Mouse (Mus musculus) brain, adult 2 months (tissue): ENCODE measurements at regions not wholly inside any gene's neighbourhood (a gene's known extent, or its start where the extent isn't known, plus 50 kb on each side); places are given as distances from the start of the nearest gene placed in this dataset.

ENCODE experiments used
- DNase-seq: peaks from one replicate; pipeline ENCODE4 v3.0.0; 2011; ENCODE audit warnings: low read depth, low spot score

GRCm38 (mm10) chr15:51558215-51558614 lies 2326.5 kb upstream of the Gm7489 start:
- peak; percentile 52 for DNase-seq

- DNase-seq: peak; percentile 68
Measured at GRCm38 (mm10) chr15:51565543-51565942, 2319.2 kb upstream of the Gm7489 start.

- peak; percentile 49 for DNase-seq
Measured at GRCm38 (mm10) chr15:51570631-51571030, 2314.1 kb upstream of the Gm7489 start.

GRCm38 (mm10) chr15:51574538-51575105 lies 2310.1 kb upstream of the Gm7489 start:
- peak; percentile 34 for DNase-seq

- DNase-seq: no peak
Measured at GRCm38 (mm10) chr15:51583636-51584035, 2301.1 kb upstream of the Gm7489 start.

GRCm38 (mm10) chr15:51586146-51586545 lies 2298.6 kb upstream of the Gm7489 start:
- no peak for DNase-seq

- peak; percentile 27 for DNase-seq
Measured at GRCm38 (mm10) chr15:51591406-51592068, 2293.2 kb upstream of the Gm7489 start.

GRCm38 (mm10) chr15:51592069-51592435 lies 2292.7 kb upstream of the Gm7489 start:
- peak; percentile 8 for DNase-seq

- DNase-seq: peak; percentile 5
Measured at GRCm38 (mm10) chr15:51592511-51593498, 2291.9 kb upstream of the Gm7489 start.

- DNase-seq: no peak
Measured at GRCm38 (mm10) chr15:51594060-51594459, 2290.6 kb upstream of the Gm7489 start.

- DNase-seq: peak; percentile 65
Measured at GRCm38 (mm10) chr15:51595655-51596054, 2289.1 kb upstream of the Gm7489 start.

- peak; percentile 49 for DNase-seq
Measured at GRCm38 (mm10) chr15:51597841-51598240, 2286.9 kb upstream of the Gm7489 start.

- DNase-seq: peak; percentile 45
Measured at GRCm38 (mm10) chr15:51601128-51601855, 2283.4 kb upstream of the Gm7489 start.

GRCm38 (mm10) chr15:51621455-51621854 lies 2263.3 kb upstream of the Gm7489 start:
- DNase-seq: no peak

- peak; percentile 78 for DNase-seq
Measured at GRCm38 (mm10) chr15:51627463-51627862, 2257.2 kb upstream of the Gm7489 start.

- DNase-seq: no peak
Measured at GRCm38 (mm10) chr15:51628518-51628917, 2256.2 kb upstream of the Gm7489 start.

- no peak for DNase-seq
Measured at GRCm38 (mm10) chr15:51631881-51632280, 2252.8 kb upstream of the Gm7489 start.

- DNase-seq: no peak
Measured at GRCm38 (mm10) chr15:51633068-51633467, 2251.6 kb upstream of the Gm7489 start.

- no peak for DNase-seq
Measured at GRCm38 (mm10) chr15:51634726-51635125, 2250.0 kb upstream of the Gm7489 start.

GRCm38 (mm10) chr15:51635129-51635920 lies 2249.4 kb upstream of the Gm7489 start:
- DNase-seq: no peak

- DNase-seq: no peak
Measured at GRCm38 (mm10) chr15:51637570-51637969, 2247.1 kb upstream of the Gm7489 start.
